Mouse (Mus musculus) liver, embryonic 13.5 days (tissue): ENCODE results near the gene Gm8926. TPM values are rescaled to one million over a fixed set of nuclear protein-coding genes. Genes with fewer than 3 reads are reported as not detected.
"Not testable (repeated sequence)": the region's sequence is repeated elsewhere in the genome, so short reads cannot be mapped to it uniquely, and the experiment has no call there.

Experiments used
- ATAC-seq: fragments of 200-750 bp; cut with Nextera tagmentation; 2 replicates; pipeline ENCODE4 v1.8.0; 2017; ENCODE audit warnings: low read depth, mild to moderate bottlenecking, moderate number of reproducible peaks, moderate library complexity
- DNase-seq: peaks from one replicate; pipeline ENCODE4 v3.0.0; 2022
- H3K27ac ChIP-seq: fragments of 300-500 bp; sonication (generic); 2 replicates; pipeline ENCODE4 v1.5.1; 2015; ENCODE audit warnings: moderate library complexity, mild to moderate bottlenecking, inconsistent platforms
- H3K27me3 ChIP-seq: fragments of 300-500 bp; sonication (generic); 2 replicates; pipeline ENCODE4 v1.6.1; 2015; ENCODE audit warnings: mild to moderate bottlenecking, inconsistent platforms
- H3K36me3 ChIP-seq: fragments of 300-500 bp; sonication (generic); 2 replicates; pipeline ENCODE4 v1.6.1; 2015; ENCODE audit warnings: mild to moderate bottlenecking, inconsistent platforms
- H3K4me1 ChIP-seq: fragments of 300-500 bp; sonication (generic); replicated peaks from 2 replicates; pipeline ENCODE4 v1.6.1; 2015; ENCODE audit warnings: inconsistent platforms
- H3K4me2 ChIP-seq: fragments of 300-500 bp; sonication (generic); 2 replicates; pipeline ENCODE4 v1.6.1; 2015; ENCODE audit warnings: inconsistent platforms, mild to moderate bottlenecking, moderate library complexity
- H3K4me3 ChIP-seq: fragments of 300-500 bp; sonication (generic); replicated peaks from 2 replicates; pipeline ENCODE4 v1.5.1; 2015; ENCODE audit warnings: mild to moderate bottlenecking, inconsistent platforms
- H3K9ac ChIP-seq: fragments of 300-500 bp; sonication (generic); 2 replicates; pipeline ENCODE4 v1.6.1; 2015; ENCODE audit warnings: mild to moderate bottlenecking, inconsistent platforms
- H3K9me3 ChIP-seq: fragments of 300-500 bp; sonication (generic); replicated peaks from 2 replicates; pipeline ENCODE4 v1.6.1; 2016; ENCODE audit warnings: inconsistent platforms
- WGBS: fragments of 180-500 bp; shearing (Covaris S2); methylation state at CpG from one replicate; pipeline ENCODE4 v1.1.7; 2015; ENCODE audit not compliant: insufficient replicate concordance; 5-methylcytosine and 5-hydroxymethylcytosine counted together
- polyA plus RNA-seq: library from polyadenylated mRNA; unstranded; fragments of >200 nt; fragmentation: Nextera tagmentation; extraction: Ambion mirVana; gene quantifications from 2 replicates; pipeline ENCODE4 v1.2.1, GENCODE M21; 2015

Gm8926 gene
- not detected in 2 replicates for polyA plus RNA-seq

DNA sequence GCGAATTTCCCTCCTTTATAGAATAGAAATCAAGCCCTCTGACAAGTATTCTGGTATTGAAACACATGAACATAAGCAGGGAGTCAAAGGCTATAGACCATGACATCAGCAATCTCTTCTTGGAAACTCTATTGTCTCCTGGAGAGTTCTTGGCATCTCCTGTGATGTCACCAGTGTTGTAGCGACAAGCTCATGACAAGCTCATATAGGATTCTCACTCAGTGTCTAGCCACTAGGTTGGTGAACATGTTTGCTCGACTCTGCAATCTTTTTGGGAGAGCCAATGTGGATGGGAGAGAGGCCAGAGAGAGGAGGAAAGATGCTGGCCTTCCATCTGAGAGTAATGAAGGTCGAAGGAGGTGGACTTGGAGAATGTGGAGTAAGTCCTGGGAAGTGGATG lies at the start of gene Gm8926:
Gm8926 (plus strand) TSS at position 301 of the 400 bp plus-strand sequence.
- not testable (repeated sequence) for H3K27ac ChIP-seq, H3K9ac ChIP-seq, H3K36me3 ChIP-seq, DNase-seq, H3K4me2 ChIP-seq, H3K4me3 ChIP-seq, H3K9me3 ChIP-seq, H3K4me1 ChIP-seq, H3K27me3 ChIP-seq, ATAC-seq
- WGBS = 17% methylated on average over 1 of the region's 4 CpGs

Other genes with a start within 250 kb of the Gm8926 start
- not detected in 2 replicates for gene Gm6460, start 175.6 kb upstream of the Gm8926 start, polyA plus RNA-seq
- gene Gm8922, start 88.6 kb upstream of the Gm8926 start, polyA plus RNA-seq = not detected in 2 replicates
- not detected in 2 replicates for gene Gm6465, start 75.0 kb downstream of the Gm8926 start, polyA plus RNA-seq
- not detected in 2 replicates for gene 4933402N22Rik, start 147.5 kb downstream of the Gm8926 start, polyA plus RNA-seq